Mouse (Mus musculus) adipose tissue, adult 10 weeks (tissue): ENCODE data around the gene Hmgb4. TPM values are rescaled to one million over a fixed set of nuclear protein-coding genes. Genes with fewer than 3 reads are reported as not detected.

Experiments
- polyA plus RNA-seq: library from polyadenylated mRNA; stranded (reverse); fragments of 350-450 nt; fragmentation: Illumina TruSeq; extraction: RNeasy Lipid Tissue Mini Kit (QIAGEN cat#74804); gene quantifications from one replicate; pipeline ENCODE4 v1.2.3, GENCODE M21; 2014; ENCODE audit warnings: low read depth, low replicate concordance

Hmgb4 gene
- polyA plus RNA-seq: 18.4 TPM

GRCm38 (mm10) chr4:128260907-128261560 lies at the start of gene Hmgb4:
TSS of gene Hmgb4 (minus strand) at chr4:128260957.

